Mouse (Mus musculus): Measurements from ENCODE around the gene Celsr1.

GRCm38 (mm10) chr15:86021301-86021700 is 12.3 kb downstream of the Celsr1 start:
- TF ChIP-seq GATA1 (IDR thresholded peaks at IDR 0.05; ENCODE audit: borderline replicate concordance, low read length) (no peak), FLI1 (IDR thresholded peaks at IDR 0.05; ENCODE audit: low read length) (no peak)
